In the genomic region with DNA sequence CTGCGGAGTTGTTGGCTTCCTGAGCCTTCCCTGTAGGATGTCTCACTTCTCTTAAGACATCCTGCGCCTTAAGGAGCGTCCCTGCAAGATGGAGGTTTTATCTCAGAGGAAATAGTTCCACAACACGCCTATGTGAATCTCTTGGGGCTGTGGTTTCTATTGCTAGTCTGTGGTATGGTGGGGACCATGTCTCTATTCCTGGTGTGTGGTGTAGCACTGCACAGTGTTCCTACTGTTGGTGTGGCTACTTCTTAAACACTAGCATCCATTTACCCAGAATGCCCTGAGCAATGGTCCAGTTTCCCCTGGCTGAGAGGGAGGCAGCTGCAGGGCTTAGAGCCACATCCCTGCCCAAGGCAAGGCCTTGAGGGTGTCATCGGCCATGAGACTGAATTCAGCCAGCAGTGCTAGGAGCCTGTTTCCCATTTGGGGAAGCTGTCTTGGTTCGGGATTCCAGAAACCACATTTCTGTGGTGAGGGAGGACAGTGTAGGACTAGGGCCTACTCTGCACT, we compare ENCODE assay signal across 25 mouse cellular contexts. TPM values are rescaled to one million over a fixed set of nuclear protein-coding genes. Genes with fewer than 3 reads are reported as not detected.
DNase-seq lines count a peak whose midpoint lies in the region; ATAC-seq and TF ChIP-seq lines count a peak whose summit lies in the region.
"Had no signal": no experiment of that assay in that cellular context is flagged by ENCODE, and none has a peak within 500 bp of the region (broad histone marks: within the 10 kb centered on the region; RNA-seq: fewer than 3 reads in every experiment).

No protein-coding gene starts in this region.

- 66% methylated on average over 6 of the region's 6 CpGs for WGBS in heart, embryonic 11.5 days (ENCODE audit: insufficient replicate concordance)

- H3K27me3 ChIP-seq in heart, embryonic 11.5 days (ENCODE audit: control insufficient read depth, insufficient read depth, low read length) = no peaks in the 10 kb centered on the region
- H3K27me3 ChIP-seq in megakaryocyte, embryonic 14.5 days (replicated peaks) = peaks cover 43% of the 10 kb centered on the region
- H3K27me3 ChIP-seq: embryonic facial prominence, embryonic 12.5 days; lung, embryonic 15.5 days had no signal

- no peak for TF ChIP-seq CTCF in layer of hippocampus, adult 2 months (conservative IDR thresholded peaks at IDR 0.05)

- H3K9me3 ChIP-seq in heart, embryonic 11.5 days (replicated peaks; ENCODE audit: control insufficient read depth, low read length) = no peaks in the 10 kb centered on the region
- peaks cover 21% of the 10 kb centered on the region for H3K9me3 ChIP-seq in megakaryocyte, embryonic 14.5 days
- H3K9me3 ChIP-seq: embryonic facial prominence, embryonic 12.5 days; forebrain, embryonic 12.5 days; lung, embryonic 15.5 days; midbrain, embryonic 10.5 days; neural tube, embryonic 13.5 days had no signal

- no peak for DNase-seq in heart, postnatal 25 days (ENCODE audit: low spot score)
- no peak for DNase-seq in cerebellum, adult 18-20 months
- no peak for DNase-seq in layer of hippocampus, adult 2 months (ENCODE audit: low spot score in 2 of 2)
- DNase-seq: cerebellum, postnatal 14 days; gastrocnemius, postnatal 36 days; kidney, adult 18-20 months; lung, postnatal 36 days; right cerebral cortex, postnatal 4 days; thymus, postnatal 25 days had no signal

- H3K4me1 ChIP-seq in heart, embryonic 11.5 days (ENCODE audit: control insufficient read depth, insufficient read depth, low read length) = peaks cover 15% of the 10 kb centered on the region
- peaks cover 35% of the 10 kb centered on the region for H3K4me1 ChIP-seq in megakaryocyte, embryonic 14.5 days
- H3K4me1 ChIP-seq: embryonic facial prominence, embryonic 12.5 days; forebrain, embryonic 12.5 days; midbrain, embryonic 10.5 days; neural tube, embryonic 13.5 days had no signal

- peak overlapping the region; percentile 66 for H3K27ac ChIP-seq in heart, embryonic 11.5 days (ENCODE audit: low read depth, low read length)
- no peak overlapping the region for H3K27ac ChIP-seq in layer of hippocampus, adult 2 months
- H3K27ac ChIP-seq: embryonic facial prominence, embryonic 12.5 days; forebrain, embryonic 12.5 days; hindbrain, embryonic 14.5 days; kidney, postnatal 0 days; left cerebral cortex, adult 2 months; liver, embryonic 14.5 days; lung, embryonic 15.5 days; midbrain, embryonic 10.5 days; neural tube, embryonic 13.5 days had no signal

- H3K36me3 ChIP-seq in heart, embryonic 11.5 days (ENCODE audit: control insufficient read depth, insufficient read depth, low read length) = peaks cover 7% of the 10 kb centered on the region
- H3K36me3 ChIP-seq in megakaryocyte, embryonic 14.5 days (replicated peaks; ENCODE audit: low read length) = peaks cover 3% of the 10 kb centered on the region

- no peak for ATAC-seq in heart, embryonic 11.5 days (replicated peaks; ENCODE audit: insufficient number of reproducible peaks, low FRiP score, low TSS enrichment)
- ATAC-seq in megakaryocyte, adult 5-6 weeks (ENCODE audit: poor library complexity, severe bottlenecking) = no peak
- ATAC-seq in common myeloid progenitor, adult 5-6 weeks (replicated peaks; ENCODE audit: low read depth, poor library complexity, severe bottlenecking) = peak; percentile 57
- ATAC-seq: inflammation-experienced regulatory T-cells, adult 6 months; midbrain, embryonic 16.5 days had no signal

- no peak overlapping the region for H3K9ac ChIP-seq in heart, embryonic 11.5 days (ENCODE audit: low read depth, low read length)
- H3K9ac ChIP-seq: embryonic facial prominence, embryonic 12.5 days; forebrain, embryonic 12.5 days; hindbrain, embryonic 14.5 days; liver, embryonic 14.5 days; lung, embryonic 15.5 days; neural tube, embryonic 13.5 days had no signal

- intact Hi-C loops in heart, postnatal 25 days (cut with DNase I) = no loop called here

- H3K4me3 ChIP-seq in heart, embryonic 11.5 days (ENCODE audit: low read depth, low read length) = no peak overlapping the region
- peak overlapping the region; percentile 38 for H3K4me3 ChIP-seq in megakaryocyte, embryonic 14.5 days (replicated peaks)
- H3K4me3 ChIP-seq in layer of hippocampus, adult 2 months = no peak overlapping the region
- H3K4me3 ChIP-seq: embryonic facial prominence, embryonic 12.5 days; forebrain, embryonic 12.5 days; left cerebral cortex, adult 2 months; lung, embryonic 15.5 days; midbrain, embryonic 10.5 days; myocyte; neural tube, embryonic 13.5 days had no signal

- H3K4me2 ChIP-seq in heart, embryonic 11.5 days = no peak overlapping the region
- H3K4me2 ChIP-seq: embryonic facial prominence, embryonic 12.5 days; forebrain, embryonic 12.5 days; hindbrain, embryonic 14.5 days; lung, embryonic 15.5 days; neural tube, embryonic 13.5 days had no signal

RNA-seq across cellular contexts. Expression of gene Rnf213, which starts 10.5 kb away (rescaled TPM):
- 10.4 and 11.0 TPM in 2 replicates for polyA plus RNA-seq in heart, embryonic 11.5 days (2014; fragmentation: Nextera tagmentation; extraction: Ambion mirVana)
- total RNA-seq in heart, postnatal 25 days (2021) = 10 to 100 TPM; 14.6 TPM
- polyA plus RNA-seq in megakaryocyte, embryonic 14.5 days (2012; ENCODE audit: insufficient read depth, low replicate concordance) = 1.2 TPM in 1 of 2 replicates, not detected in the other
- total RNA-seq in megakaryocyte, adult 5-6 weeks (2015) = 108 and 121 TPM in 2 replicates
- total RNA-seq in megakaryocyte, adult 5-6 weeks (2017) = 70.7 and 84.8 TPM in 2 replicates
- 74.5 and 78.2 TPM in 2 replicates for total RNA-seq in common myeloid progenitor, adult 5-6 weeks (2017)
- 1 to 10 TPM; 3.1 to 4.1 TPM for total RNA-seq in layer of hippocampus, adult 2 months (2021)

RNA-seq across cellular contexts. Expression of gene Slc26a11, which starts 27.0 kb away (rescaled TPM):
- polyA plus RNA-seq in heart, embryonic 11.5 days (2014; fragmentation: Nextera tagmentation; extraction: Ambion mirVana) = 9.4 and 10.2 TPM in 2 replicates
- total RNA-seq in heart, postnatal 25 days (2021) = 1 to 10 TPM; 2.3 to 2.8 TPM
- polyA plus RNA-seq in megakaryocyte, embryonic 14.5 days (2012; ENCODE audit: insufficient read depth, low replicate concordance) = 1.5 and 2.0 TPM in 2 replicates
- total RNA-seq in megakaryocyte, adult 5-6 weeks (2015) = 4.8 and 6.0 TPM in 2 replicates
- total RNA-seq in megakaryocyte, adult 5-6 weeks (2017) = 1.2 and 3.4 TPM in 2 replicates
- total RNA-seq in common myeloid progenitor, adult 5-6 weeks (2017) = 0.44 and 1.4 TPM in 2 replicates
- total RNA-seq in layer of hippocampus, adult 2 months (2021) = 1 to 10 TPM; 4.9 to 6.7 TPM

RNA-seq across cellular contexts. Expression of gene Sgsh, which starts 27.1 kb away (rescaled TPM):
- polyA plus RNA-seq in heart, embryonic 11.5 days (2014; fragmentation: Nextera tagmentation; extraction: Ambion mirVana) = 6.1 and 6.5 TPM in 2 replicates
- total RNA-seq in heart, postnatal 25 days (2021) = 1 to 10 TPM; 4.8 to 5.1 TPM
- polyA plus RNA-seq in megakaryocyte, embryonic 14.5 days (2012; ENCODE audit: insufficient read depth, low replicate concordance) = 3.4 TPM in 1 of 2 replicates, not detected in the other
- total RNA-seq in megakaryocyte, adult 5-6 weeks (2015) = 12.9 and 15.0 TPM in 2 replicates
- total RNA-seq in megakaryocyte, adult 5-6 weeks (2017) = 12.9 and 15.8 TPM in 2 replicates
- total RNA-seq in common myeloid progenitor, adult 5-6 weeks (2017) = 4.3 and 6.7 TPM in 2 replicates
- total RNA-seq in layer of hippocampus, adult 2 months (2021) = 1 to 10 TPM; 5.0 to 6.3 TPM
